Mouse (Mus musculus) hindbrain, postnatal 0 days (tissue): ENCODE results near the gene Pyroxd1. TPM values are rescaled to one million over a fixed set of nuclear protein-coding genes. Genes with fewer than 3 reads are reported as not detected.

ENCODE experiments used
- ATAC-seq: fragments of 200-750 bp; cut with Nextera tagmentation; 2 replicates; pipeline ENCODE4 v1.8.0; 2017; ENCODE audit warnings: mild to moderate bottlenecking, moderate TSS enrichment, moderate library complexity
- DNase-seq: peaks from one replicate; pipeline ENCODE4 v3.0.0-alpha.2; 2015; ENCODE audit warnings: low spot score
- H3K27ac ChIP-seq: fragments of 300-500 bp; sonication (generic); 2 replicates; pipeline ENCODE4 v1.5.1; 2014; ENCODE audit warnings: mild to moderate bottlenecking
- H3K27me3 ChIP-seq: fragments of 300-500 bp; sonication (generic); 2 replicates; pipeline ENCODE4 v1.6.1; 2014; ENCODE audit warnings: low read length, mixed read lengths; ENCODE audit not compliant: insufficient read depth
- H3K36me3 ChIP-seq: fragments of 300-500 bp; sonication (generic); 2 replicates; pipeline ENCODE4 v1.6.1; 2014; ENCODE audit warnings: low read length, mixed read lengths; ENCODE audit not compliant: insufficient read depth
- H3K4me1 ChIP-seq: fragments of 300-500 bp; sonication (generic); 2 replicates; pipeline ENCODE4 v1.6.1; 2014; ENCODE audit warnings: antibody characterized with exemption, low read length, mixed read lengths; ENCODE audit not compliant: insufficient read depth
- H3K4me2 ChIP-seq: fragments of 300-500 bp; sonication (generic); 2 replicates; pipeline ENCODE4 v1.6.1; 2014; ENCODE audit warnings: low read depth, mild to moderate bottlenecking, low read length, moderate library complexity, mixed read lengths
- H3K4me3 ChIP-seq: fragments of 300-500 bp; sonication (generic); 2 replicates; pipeline ENCODE4 v1.5.1; 2014; ENCODE audit warnings: low read length
- H3K9ac ChIP-seq: fragments of 300-500 bp; sonication (generic); replicated peaks from 2 replicates; pipeline ENCODE4 v1.6.1; 2014; ENCODE audit warnings: mild to moderate bottlenecking, low read length, moderate library complexity, mixed read lengths
- H3K9me3 ChIP-seq: fragments of 300-500 bp; sonication (generic); 2 replicates; pipeline ENCODE4 v1.6.1; 2016; ENCODE audit warnings: low read length, mixed read lengths
- CTCF ChIP-seq: IDR thresholded peaks from 2 replicates; pipeline ENCODE4 v1.5.1; 2016; ENCODE audit warnings: antibody characterized with exemption, control low read depth, low read depth
- WGBS: fragments of 180-500 bp; shearing (Covaris S2); extraction: QIAGEN DNeasy Blood & Tissue Kit; methylation state at CpG from one replicate; pipeline ENCODE4 v1.1.7; 2014; 5-methylcytosine and 5-hydroxymethylcytosine counted together
- polyA plus RNA-seq: library from polyadenylated mRNA; unstranded; fragments of >200 nt; fragmentation: Nextera tagmentation; extraction: Ambion mirVana; gene quantifications from 2 replicates; pipeline ENCODE4 v1.2.1, GENCODE M21; 2015
- total RNA-seq: library from RNA; depleted of rRNA; stranded (reverse); fragments of >200 nt; gene quantifications from 2 replicates; pipeline ENCODE4 v1.2.3, GENCODE M21; 2014

The Pyroxd1 gene
- total and polyA plus RNA-seq, 2 experiments from 2014 or later, result 12.0 to 18.5 TPM

DNA sequence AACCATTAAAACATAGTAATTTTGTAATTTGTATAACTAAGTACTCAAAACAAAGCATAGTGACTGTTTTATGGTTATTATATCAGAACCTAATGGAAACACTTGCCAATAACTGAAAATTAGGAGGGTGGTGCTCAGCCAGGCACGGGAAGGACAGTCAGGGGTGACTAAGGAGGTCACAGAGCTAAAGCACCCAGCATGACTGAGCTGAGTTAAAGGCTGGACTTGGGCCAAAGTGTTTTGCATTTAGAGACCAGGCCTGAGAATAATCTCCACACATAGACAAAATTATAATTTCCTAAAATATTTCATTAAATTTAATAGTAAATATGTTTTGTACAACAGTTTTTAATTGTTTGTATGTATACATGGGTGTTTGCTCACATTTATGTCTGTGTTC is 31.6 kb downstream of the Pyroxd1 start:
- no peak for TF ChIP-seq CTCF
- Histone ChIP-seq H3K27me3 (no peaks in the 10 kb centered on the region), H3K36me3 (peaks cover 25% of the 10 kb centered on the region), H3K4me3 (no peak overlapping the region), H3K4me2 (no peak overlapping the region), H3K27ac (no peak overlapping the region), H3K9ac (no peak overlapping the region), H3K9me3 (no peaks in the 10 kb centered on the region), H3K4me1 (no peaks in the 10 kb centered on the region)
- ATAC-seq (no peak), DNase-seq (no peak)
- 38% methylated on average over 1 of the region's 1 CpGs for WGBS

DNA sequence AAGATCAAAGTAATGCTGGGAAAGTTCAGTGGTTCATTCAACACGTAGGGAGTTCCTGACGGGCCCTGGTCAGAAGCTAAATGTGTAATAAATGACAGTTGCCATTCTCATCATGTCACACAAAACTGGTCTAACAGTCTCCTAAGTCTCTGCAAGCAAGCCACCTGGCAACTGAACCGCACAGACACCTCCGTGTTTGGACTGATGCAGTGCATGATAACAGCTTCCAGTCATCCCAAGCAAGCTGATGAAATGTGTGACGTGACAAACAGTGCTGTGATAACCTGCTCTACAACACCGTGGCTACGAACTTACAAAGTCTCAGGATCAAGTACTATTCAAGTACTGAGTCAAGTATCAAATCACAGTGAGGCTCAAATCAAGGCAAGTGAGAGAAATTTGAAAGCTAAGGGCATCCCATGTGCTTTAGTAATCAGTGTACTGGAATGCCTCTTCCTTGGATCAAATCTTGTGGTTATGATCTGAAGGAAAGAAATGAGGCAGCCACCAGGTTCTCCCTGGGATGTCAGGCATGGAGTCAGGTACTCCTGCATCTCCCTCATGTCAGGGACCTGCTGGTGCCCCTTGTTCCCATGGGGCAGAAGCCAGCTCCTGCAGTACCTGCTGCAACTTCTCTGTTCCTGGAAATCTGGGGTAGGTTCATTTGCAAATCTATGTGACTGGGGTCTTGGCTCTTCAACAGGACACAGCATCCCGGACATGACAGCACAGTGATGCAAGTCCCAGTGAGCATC is 33.3 kb downstream of the Pyroxd1 start:
- DNase-seq, result no peak
- Histone ChIP-seq H3K9me3 (no peaks in the 10 kb centered on the region), H3K36me3 (peaks cover 22% of the 10 kb centered on the region), H3K4me2 (no peak overlapping the region), H3K27ac (no peak overlapping the region), H3K27me3 (no peaks in the 10 kb centered on the region), H3K4me1 (no peaks in the 10 kb centered on the region), H3K9ac (no peak overlapping the region), H3K4me3 (no peak overlapping the region)
- 92% methylated on average over 8 of the region's 8 CpGs for WGBS
- no peak for TF ChIP-seq CTCF
- ATAC-seq, result no peak

DNA sequence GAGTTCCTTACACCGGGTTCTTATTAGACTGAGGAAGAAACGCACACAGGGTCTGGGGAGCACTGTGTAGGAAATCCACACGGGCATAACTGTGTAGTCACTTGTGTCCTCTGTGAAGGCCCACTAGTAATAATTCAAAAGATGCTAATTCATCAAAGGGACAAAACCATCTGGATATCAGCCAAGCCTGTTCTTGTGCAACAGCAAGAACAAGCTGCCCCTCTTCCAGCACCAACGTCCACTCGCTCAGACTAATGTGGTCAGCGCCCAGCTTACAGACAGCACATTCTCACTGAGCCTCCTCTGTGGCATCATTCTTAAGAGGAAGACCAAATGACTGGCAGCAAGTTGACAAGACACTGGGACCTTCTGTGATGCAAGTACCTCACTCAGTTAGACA is 34.5 kb downstream of the Pyroxd1 start:
- no peak overlapping the region for H3K27ac ChIP-seq
- 82% methylated on average over 6 of the region's 6 CpGs for WGBS
- no peaks in the 10 kb centered on the region for H3K9me3 ChIP-seq
- no peaks in the 10 kb centered on the region for H3K4me1 ChIP-seq
- H3K4me3 ChIP-seq, result no peak overlapping the region
- DNase-seq (no peak), ATAC-seq (no peak)
- peaks cover 16% of the 10 kb centered on the region for H3K36me3 ChIP-seq
- no peaks in the 10 kb centered on the region for H3K27me3 ChIP-seq
- H3K9ac ChIP-seq, result no peak overlapping the region
- H3K4me2 ChIP-seq, result no peak overlapping the region
- TF ChIP-seq CTCF, result no peak

DNA sequence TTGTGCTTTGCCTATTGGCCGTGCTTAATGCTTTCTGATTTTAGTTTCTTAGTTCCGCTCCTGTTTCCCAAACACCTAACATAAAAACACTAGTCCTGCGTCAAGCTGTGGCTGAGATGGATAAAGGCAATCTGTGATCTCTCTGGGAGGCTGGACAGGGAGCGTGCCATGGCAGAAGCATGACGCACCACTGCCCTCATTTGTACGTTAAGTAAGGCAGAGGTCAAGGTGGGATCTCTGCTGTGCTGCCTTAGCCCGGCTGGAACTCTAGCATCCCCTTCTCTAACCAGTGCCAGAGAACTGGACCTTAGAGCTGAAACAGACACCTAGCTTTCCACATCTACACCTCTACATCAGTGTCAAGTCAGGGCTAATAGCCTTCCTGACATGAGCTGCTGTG is 36.2 kb downstream of the Pyroxd1 start:
- H3K4me1 ChIP-seq, result 0 out of 2 replicates have a peak, but pooled peaks cover 3% of the 10 kb centered on the region
- TF ChIP-seq CTCF, result no peak
- WGBS, result 94% methylated on average over 7 of the region's 7 CpGs
- no peak overlapping the region for H3K9ac ChIP-seq
- no peaks in the 10 kb centered on the region for H3K27me3 ChIP-seq
- DNase-seq (no peak), ATAC-seq (no peak)
- H3K4me2 ChIP-seq, result no peak overlapping the region
- no peaks in the 10 kb centered on the region for H3K9me3 ChIP-seq
- H3K36me3 ChIP-seq, result peaks cover 5% of the 10 kb centered on the region
- no peak overlapping the region for H3K4me3 ChIP-seq
- no peak overlapping the region for H3K27ac ChIP-seq

DNA sequence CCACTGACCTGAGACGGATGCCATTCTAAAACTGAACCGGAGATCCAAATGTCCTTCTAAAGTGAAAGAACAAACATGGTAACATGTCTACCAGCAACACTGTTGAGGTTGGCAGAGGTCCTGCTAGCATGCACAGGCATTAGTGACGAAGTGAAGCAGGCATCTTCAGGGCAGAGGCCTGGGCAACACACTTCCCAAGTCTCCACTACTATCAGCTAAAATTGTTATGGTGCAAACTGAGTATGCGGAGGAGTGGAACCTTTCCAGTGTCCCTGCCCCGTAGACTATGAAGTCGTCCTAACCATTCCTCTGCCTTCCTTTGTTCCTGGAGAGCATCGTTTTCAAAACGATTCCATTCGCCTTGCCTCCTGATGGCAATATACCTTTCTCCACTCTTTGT is 39.1 kb downstream of the Pyroxd1 start:
- WGBS, result 90% methylated on average over 9 of the region's 9 CpGs
- TF ChIP-seq CTCF, result no peak
- no peaks in the 10 kb centered on the region for H3K36me3 ChIP-seq
- H3K4me1 ChIP-seq, result 0 out of 2 replicates have a peak, but pooled peaks cover 3% of the 10 kb centered on the region
- no peaks in the 10 kb centered on the region for H3K9me3 ChIP-seq
- no peak overlapping the region for H3K4me2 ChIP-seq
- DNase-seq (no peak), ATAC-seq (no peak)
- H3K27ac ChIP-seq, result no peak overlapping the region
- no peaks in the 10 kb centered on the region for H3K27me3 ChIP-seq
- no peak overlapping the region for H3K9ac ChIP-seq
- H3K4me3 ChIP-seq, result no peak overlapping the region

DNA sequence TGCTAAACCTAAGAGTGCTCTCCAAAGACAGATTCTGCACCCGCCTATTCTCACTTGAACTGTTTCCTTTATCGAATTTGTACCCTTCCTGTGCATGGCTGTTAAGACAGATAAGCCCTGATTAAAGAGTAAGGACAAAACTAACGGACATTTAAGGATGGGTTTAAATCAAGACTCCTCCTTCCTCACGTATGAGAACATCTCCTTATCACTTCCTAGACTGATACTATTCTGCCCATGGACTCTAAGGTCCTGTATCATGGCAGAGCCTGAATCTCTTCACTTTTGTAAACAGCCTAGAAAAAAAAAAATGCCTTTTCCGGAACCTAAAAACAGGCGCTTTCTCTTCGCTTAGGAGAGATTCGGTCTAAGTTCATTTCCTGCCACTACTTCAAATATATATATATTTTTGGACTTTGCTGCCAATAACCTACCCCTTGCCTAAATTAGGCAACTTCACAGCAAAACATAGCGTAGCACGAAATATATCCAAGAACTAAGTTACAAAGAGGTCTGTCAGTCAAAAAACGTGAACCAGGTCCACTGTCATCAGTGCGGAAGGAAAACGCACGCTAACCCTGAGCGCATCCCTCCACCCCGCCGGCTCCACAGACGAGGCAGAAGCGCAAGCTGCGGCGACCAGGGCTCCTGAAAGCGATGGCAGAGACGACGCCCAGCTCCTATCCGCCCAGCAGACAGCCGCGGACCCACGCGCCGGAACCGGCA is 41.0 kb downstream of the Pyroxd1 start:
- no peak for TF ChIP-seq CTCF
- WGBS, result 5% methylated on average over 31 of the region's 31 CpGs
- no peak for DNase-seq
- no peaks in the 10 kb centered on the region for H3K9me3 ChIP-seq
- H3K27me3 ChIP-seq, result no peaks in the 10 kb centered on the region
- H3K9ac ChIP-seq, result peak overlapping the region; percentile 85
- H3K36me3 ChIP-seq, result no peaks in the 10 kb centered on the region
- 0 out of 2 replicates have a peak, but pooled peaks cover 3% of the 10 kb centered on the region for H3K4me1 ChIP-seq
- ATAC-seq, result peak; percentile 84
- H3K4me2 ChIP-seq, result peak overlapping the region; percentile 61
- peak overlapping the region; percentile 97 for H3K4me3 ChIP-seq
- no peak overlapping the region for H3K27ac ChIP-seq
